Mouse (Mus musculus) lung, embryonic 14.5 days (tissue): ENCODE results near the gene Dok4. TPM values are rescaled to one million over a fixed set of nuclear protein-coding genes. Genes with fewer than 3 reads are reported as not detected.
A peak's percentile ranks its signal among the peaks of the same experiment; 100 is the strongest.

ENCODE experiments used
- ATAC-seq: fragments of 200-750 bp; cut with Nextera tagmentation; 2 replicates; pipeline ENCODE4 v1.8.0; 2017; ENCODE audit warnings: mild to moderate bottlenecking, moderate TSS enrichment, moderate library complexity; ENCODE audit not compliant: insufficient read depth
- DNase-seq: peaks from one replicate; pipeline ENCODE4 v3.0.0-alpha.2; 2015
- H3K27ac ChIP-seq: fragments of 300-500 bp; sonication (generic); 2 replicates; pipeline ENCODE4 v1.5.1; 2014; ENCODE audit warnings: low read depth, mild to moderate bottlenecking, moderate library complexity
- H3K27me3 ChIP-seq: fragments of 300-500 bp; sonication (generic); 2 replicates; pipeline ENCODE4 v1.6.1; 2014; ENCODE audit warnings: low read length, control low read depth; ENCODE audit not compliant: insufficient read depth
- H3K36me3 ChIP-seq: fragments of 300-500 bp; sonication (generic); 2 replicates; pipeline ENCODE4 v1.6.1; 2014; ENCODE audit warnings: control low read depth; ENCODE audit not compliant: insufficient read depth
- H3K4me1 ChIP-seq: fragments of 300-500 bp; sonication (generic); 2 replicates; pipeline ENCODE4 v1.6.1; 2014; ENCODE audit warnings: antibody characterized with exemption, control low read depth; ENCODE audit not compliant: insufficient read depth
- H3K4me2 ChIP-seq: fragments of 300-500 bp; sonication (generic); 2 replicates; pipeline ENCODE4 v1.6.1; 2014; ENCODE audit warnings: mild to moderate bottlenecking
- H3K4me3 ChIP-seq: fragments of 300-500 bp; sonication (generic); 2 replicates; pipeline ENCODE4 v1.5.1; 2014; ENCODE audit warnings: low read depth, low read length
- H3K9ac ChIP-seq: fragments of 300-500 bp; sonication (generic); 2 replicates; pipeline ENCODE4 v1.6.1; 2014
- H3K9me3 ChIP-seq: fragments of 300-500 bp; sonication (generic); 2 replicates; pipeline ENCODE4 v1.6.1; 2016; ENCODE audit warnings: low read depth, low read length, control low read depth
- CTCF ChIP-seq: IDR thresholded peaks from 2 replicates; pipeline ENCODE4 v1.5.1; 2016; ENCODE audit warnings: antibody characterized with exemption, low read depth
- WGBS: fragments of 180-500 bp; shearing (Covaris S2); extraction: QIAGEN DNeasy Blood & Tissue Kit; methylation state at CpG from one replicate; pipeline ENCODE4 v1.1.7; 2014; 5-methylcytosine and 5-hydroxymethylcytosine counted together
- polyA plus RNA-seq: library from polyadenylated mRNA; unstranded; fragments of >200 nt; fragmentation: Nextera tagmentation; extraction: Ambion mirVana; gene quantifications from 2 replicates; pipeline ENCODE4 v1.2.1, GENCODE M21; 2014

Gene Dok4
- polyA plus RNA-seq, 1 experiment from 2014 or later, result 36.5 TPM

GRCm38 (mm10) chr8:94916960-94917324, 40.8 kb upstream of the Dok4 start:
- TF ChIP-seq CTCF, result no peak
- H3K9me3 ChIP-seq, result no peaks in the 10 kb centered on the region
- peak overlapping the region; percentile 80 for H3K4me2 ChIP-seq
- peaks cover 3% of the 10 kb centered on the region; the same call in 1 of the 2 replicates for H3K27me3 ChIP-seq
- H3K36me3 ChIP-seq, result peaks cover 12% of the 10 kb centered on the region
- DNase-seq, result no peak
- peak; percentile 12 for ATAC-seq
- WGBS, result 3% methylated on average over 10 of the region's 10 CpGs
- peak overlapping the region; percentile 92 for H3K9ac ChIP-seq
- H3K4me3 ChIP-seq, result peak overlapping the region; percentile 87
- H3K4me1 ChIP-seq, result peaks cover 30% of the 10 kb centered on the region
- H3K27ac ChIP-seq, result no peak overlapping the region

GRCm38 (mm10) chr8:94916311-94916959, 40.3 kb upstream of the Dok4 start:
- DNase-seq, result peak; percentile 7
- Histone ChIP-seq H3K4me1 (peaks cover 30% of the 10 kb centered on the region), H3K9ac (peak overlapping the region; percentile 92), H3K4me2 (peak overlapping the region; percentile 80), H3K9me3 (no peaks in the 10 kb centered on the region), H3K36me3 (peaks cover 17% of the 10 kb centered on the region), H3K27ac (no peak overlapping the region), H3K4me3 (peak overlapping the region; percentile 87), H3K27me3 (peaks cover 3% of the 10 kb centered on the region; the same call in 1 of the 2 replicates)
- TF ChIP-seq CTCF, result no peak
- whole genome bisulfite sequencing, result 50% methylated on average over 9 of the region's 9 CpGs
- ATAC-seq, result no peak; the same call in 1 of the 2 replicates

GRCm38 (mm10) chr8:94914701-94915101, 38.6 kb upstream of the Dok4 start:
- DNase-seq, result peak; percentile 77
- H3K27ac ChIP-seq, result no peak overlapping the region
- no peak overlapping the region for H3K4me3 ChIP-seq
- peak overlapping the region; percentile 21; the same call in 1 of the 2 replicates for H3K4me2 ChIP-seq
- ATAC-seq, result no peak
- WGBS, result 44% methylated on average over 3 of the region's 3 CpGs
- H3K36me3 ChIP-seq, result peaks cover 35% of the 10 kb centered on the region
- peaks cover 3% of the 10 kb centered on the region; the same call in 1 of the 2 replicates for H3K27me3 ChIP-seq
- no peak overlapping the region for H3K9ac ChIP-seq
- H3K4me1 ChIP-seq, result peaks cover 30% of the 10 kb centered on the region
- H3K9me3 ChIP-seq, result no peaks in the 10 kb centered on the region
- no peak for TF ChIP-seq CTCF

- Histone ChIP-seq H3K36me3 (peaks cover 39% of the 10 kb centered on the region), H3K9ac (no peak overlapping the region), H3K27me3 (peaks cover 3% of the 10 kb centered on the region; the same call in 1 of the 2 replicates), H3K4me3 (no peak overlapping the region), H3K4me2 (no peak overlapping the region), H3K27ac (no peak overlapping the region), H3K4me1 (peaks cover 30% of the 10 kb centered on the region), H3K9me3 (no peaks in the 10 kb centered on the region)
- TF ChIP-seq CTCF, result no peak
- ATAC-seq, result no peak
- WGBS, result 68% methylated on average over 6 of the region's 6 CpGs
- DNase-seq, result no peak
Measured at GRCm38 (mm10) chr8:94914256-94914655, 38.1 kb upstream of the Dok4 start.

GRCm38 (mm10) chr8:94913061-94913660, 37.0 kb upstream of the Dok4 start:
- H3K27ac ChIP-seq, result no peak overlapping the region
- peak overlapping the region; percentile 36 for H3K9ac ChIP-seq
- DNase-seq, result peak; percentile 83
- peaks cover 30% of the 10 kb centered on the region for H3K4me1 ChIP-seq
- peak; percentile 72 for TF ChIP-seq CTCF
- peak overlapping the region; percentile 31 for H3K4me3 ChIP-seq
- peak; percentile 42 for ATAC-seq
- no peaks in the 10 kb centered on the region for H3K9me3 ChIP-seq
- H3K36me3 ChIP-seq, result peaks cover 47% of the 10 kb centered on the region
- H3K4me2 ChIP-seq, result peak overlapping the region; percentile 55
- peaks cover 3% of the 10 kb centered on the region; the same call in 1 of the 2 replicates for H3K27me3 ChIP-seq
- 13% methylated on average over 77 of the region's 77 CpGs for WGBS

- ATAC-seq, result no peak
- H3K4me3 ChIP-seq, result no peak overlapping the region
- H3K27ac ChIP-seq, result no peak overlapping the region
- WGBS, result 8% methylated on average over 4 of the region's 4 CpGs
- no peak overlapping the region for H3K9ac ChIP-seq
- peaks cover 3% of the 10 kb centered on the region; the same call in 1 of the 2 replicates for H3K27me3 ChIP-seq
- peaks cover 10% of the 10 kb centered on the region for H3K4me1 ChIP-seq
- no peak overlapping the region for H3K4me2 ChIP-seq
- DNase-seq, result peak; percentile 91
- H3K36me3 ChIP-seq, result peaks cover 81% of the 10 kb centered on the region
- TF ChIP-seq CTCF, result peak; percentile 89
- no peaks in the 10 kb centered on the region for H3K9me3 ChIP-seq
Measured at GRCm38 (mm10) chr8:94908847-94909246, 32.7 kb upstream of the Dok4 start.

- ATAC-seq (no peak), DNase-seq (peak; percentile 17)
- Histone ChIP-seq H3K27ac (no peak overlapping the region), H3K4me1 (peaks cover 4% of the 10 kb centered on the region), H3K9me3 (no peaks in the 10 kb centered on the region), H3K27me3 (peaks cover 3% of the 10 kb centered on the region; the same call in 1 of the 2 replicates), H3K9ac (no peak overlapping the region), H3K36me3 (peaks cover 85% of the 10 kb centered on the region), H3K4me3 (no peak overlapping the region), H3K4me2 (no peak overlapping the region)
- WGBS, result 78% methylated on average over 18 of the region's 18 CpGs
- TF ChIP-seq CTCF, result no peak
Measured at GRCm38 (mm10) chr8:94907591-94908300, 31.6 kb upstream of the Dok4 start.
